Mouse (Mus musculus) ES-E14 (cell line): Measurements from ENCODE around the gene Esrrg. TPM values are rescaled to one million over a fixed set of nuclear protein-coding genes. Genes with fewer than 3 reads are reported as not detected.

Experiments used
- DNase-seq: peaks from one replicate; pipeline ENCODE4 v3.0.0-alpha.2; 2013; ENCODE audit warnings: low read depth, low spot score
- H3K27ac ChIP-seq: 2 replicates; pipeline ENCODE4 v1.5.1; 2012; ENCODE audit warnings: low read depth, mild to moderate bottlenecking, low read length, moderate library complexity, mixed read lengths; ENCODE audit not compliant: poor library complexity, insufficient read depth, severe bottlenecking
- H3K36me3 ChIP-seq: 2 replicates; pipeline ENCODE4 v1.6.1; 2012; ENCODE audit warnings: mild to moderate bottlenecking, low read length, moderate library complexity, mixed read lengths; ENCODE audit not compliant: control insufficient read depth, poor library complexity, insufficient read depth, severe bottlenecking
- H3K4me1 ChIP-seq, 2 experiments: fragments of 150-350 bp in 1 of 2; sonication (generic) in 1 of 2; 2 replicates each; pipeline ENCODE4 v1.6.1; 2012; ENCODE audit warnings: low read length in 2 of 2, mild to moderate bottlenecking in 1 of 2, mixed read lengths in 1 of 2; ENCODE audit not compliant: control insufficient read depth in 2 of 2, insufficient read depth in 2 of 2, poor library complexity in 1 of 2
- H3K4me3 ChIP-seq, 2 experiments: fragments of 150-350 bp in 1 of 2; sonication (generic) in 1 of 2; 2 replicates each; pipeline ENCODE4 v1.5.1; 2012; ENCODE audit warnings: low read length in 2 of 2, low read depth in 1 of 2, mild to moderate bottlenecking in 1 of 2, mixed read lengths in 1 of 2; ENCODE audit not compliant: insufficient read depth in 1 of 2, poor library complexity in 1 of 2, severe bottlenecking in 1 of 2
- H3K9ac ChIP-seq: 2 replicates; pipeline ENCODE4 v1.6.1; 2012; ENCODE audit warnings: low read depth, mild to moderate bottlenecking, low read length, mixed read lengths; ENCODE audit not compliant: poor library complexity, insufficient read depth, severe bottlenecking
- H3K9me3 ChIP-seq: fragments of 150-350 bp; sonication (generic); 2 replicates; pipeline ENCODE4 v1.6.1; 2012; ENCODE audit warnings: low read depth, mild to moderate bottlenecking, low read length; ENCODE audit not compliant: control insufficient read depth, insufficient read depth
- CHD2 ChIP-seq: IDR thresholded peaks from 2 replicates; pipeline ENCODE4 v1.6.1; 2014; ENCODE audit warnings: mild to moderate bottlenecking, low read depth, low read length, inconsistent platforms
- HCFC1 ChIP-seq: IDR thresholded peaks from 2 replicates; pipeline ENCODE4 v1.6.1; 2012; ENCODE audit warnings: low read length, inconsistent platforms, borderline replicate concordance; ENCODE audit not compliant: insufficient read depth
- MAFK ChIP-seq: IDR thresholded peaks from 2 replicates; pipeline ENCODE4 v1.6.1; 2014; ENCODE audit warnings: mild to moderate bottlenecking, low read depth, low read length, inconsistent platforms; ENCODE audit not compliant: insufficient read depth
- ZC3H11A ChIP-seq: IDR thresholded peaks from 2 replicates; pipeline ENCODE4 v1.6.1; 2012; ENCODE audit warnings: low read depth, mild to moderate bottlenecking, inconsistent platforms, low read length, borderline replicate concordance
- ZNF384 ChIP-seq: IDR thresholded peaks from 2 replicates; pipeline ENCODE4 v1.6.1; 2012; ENCODE audit warnings: low read depth, low read length, inconsistent platforms
- in situ Hi-C, 2 experiments: fragments of 600-800 bp; cut with MboI; formaldehyde crosslinking; loops; one replicate each; pipeline ENCODE4 v1.15.1; 2025; ENCODE audit warnings: low sequenced_read_pairs in 2 of 2, inconsistent platforms in 1 of 2; ENCODE audit not compliant: unreplicated experiment in 2 of 2
- total RNA-seq: library from RNA; depleted of rRNA; stranded (reverse); fragments of 300-350 nt; gene quantifications from 2 replicates; pipeline ENCODE4 v1.2.3, GENCODE M21; 2012

Gene Esrrg
- total RNA-seq, 1 experiment, result 0.09 TPM

GRCm38 (mm10) chr1:187896291-187896690, 287.7 kb downstream of the Esrrg start:
- Histone ChIP-seq H3K9ac (no peak overlapping the region), H3K36me3 (no peaks in the 10 kb centered on the region), H3K9me3 (no peaks in the 10 kb centered on the region), H3K4me1 (no peaks in the 10 kb centered on the region), H3K27ac (no peak overlapping the region), H3K4me3 (no peak overlapping the region)
- DNase-seq, result no peak
- in situ Hi-C loops, result no loop called here
- TF ChIP-seq ZNF384 (no peak), CHD2 (no peak), MAFK (no peak), HCFC1 (no peak), ZC3H11A (no peak)

GRCm38 (mm10) chr1:187896910-187897309, 288.3 kb downstream of the Esrrg start:
- H3K27ac ChIP-seq, result no peak overlapping the region
- H3K9ac ChIP-seq, result no peak overlapping the region
- no peak overlapping the region for H3K4me3 ChIP-seq
- H3K36me3 ChIP-seq, result no peaks in the 10 kb centered on the region
- no peaks in the 10 kb centered on the region for H3K4me1 ChIP-seq
- in situ Hi-C loops, result no loop called here
- no peaks in the 10 kb centered on the region for H3K9me3 ChIP-seq
- no peak for DNase-seq
- no peak for TF ChIP-seq MAFK
- no peak for TF ChIP-seq HCFC1
- TF ChIP-seq CHD2, result no peak
- no peak for TF ChIP-seq ZC3H11A
- TF ChIP-seq ZNF384, result no peak

DNA sequence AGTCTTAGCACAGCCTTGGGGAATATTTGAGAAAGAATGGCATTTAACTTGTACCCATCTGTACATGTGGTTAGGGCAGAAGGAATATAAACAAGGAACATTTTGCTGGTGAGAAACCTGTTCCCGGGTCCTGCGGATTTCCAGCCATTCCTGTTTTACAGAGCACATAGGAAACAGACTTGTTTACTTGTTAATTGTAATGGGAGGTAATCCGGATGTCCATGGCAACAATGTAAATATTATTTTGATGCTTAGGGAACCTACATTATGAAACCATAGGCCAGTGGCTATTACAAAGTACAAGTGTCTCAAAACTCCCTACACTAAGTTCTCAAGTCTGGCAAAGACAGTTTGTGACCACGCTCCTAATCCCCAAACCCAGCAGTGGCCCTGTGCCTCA, 290.9 kb downstream of the Esrrg start:
- TF ChIP-seq CHD2, result no peak
- no peak for TF ChIP-seq ZNF384
- TF ChIP-seq ZC3H11A, result no peak
- TF ChIP-seq MAFK, result no peak
- no peak for TF ChIP-seq HCFC1
- in situ Hi-C loops, result no loop called here
- no peak overlapping the region for H3K9ac ChIP-seq

DNA sequence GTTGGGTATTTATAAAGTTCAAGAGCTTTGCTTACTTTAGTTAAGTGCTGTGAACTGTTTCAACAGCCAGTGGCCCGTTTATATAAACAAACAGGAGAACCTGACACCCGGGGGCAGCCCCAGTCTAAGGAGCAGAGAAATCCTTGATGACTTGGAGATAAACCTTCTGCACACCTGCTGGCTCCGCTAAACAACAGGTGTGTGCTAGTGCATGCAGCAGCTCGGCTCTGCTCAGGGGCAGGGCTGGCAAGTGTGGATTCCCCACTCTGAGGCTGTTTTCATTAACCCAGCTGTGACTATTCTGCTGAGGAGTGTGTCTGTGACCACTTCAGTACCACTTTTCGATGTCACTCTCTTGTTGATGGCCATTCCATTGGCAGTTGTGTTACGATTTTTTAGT, 292.2 kb downstream of the Esrrg start:
- H3K36me3 ChIP-seq, result no peaks in the 10 kb centered on the region
- H3K4me1 ChIP-seq, result no peaks in the 10 kb centered on the region
- no peak overlapping the region for H3K4me3 ChIP-seq
- no peak for TF ChIP-seq ZC3H11A
- TF ChIP-seq HCFC1, result no peak
- TF ChIP-seq MAFK, result no peak
- no peak for TF ChIP-seq CHD2
- no peak for TF ChIP-seq ZNF384
- H3K27ac ChIP-seq, result no peak overlapping the region
- H3K9ac ChIP-seq, result no peak overlapping the region
- H3K9me3 ChIP-seq, result no peaks in the 10 kb centered on the region
- no peak for DNase-seq
- in situ Hi-C loops, result no loop called here

More for the DNA sequence above, 290.9 kb downstream of the Esrrg start:
- Histone ChIP-seq H3K27ac (no peak overlapping the region), H3K4me1 (no peaks in the 10 kb centered on the region), H3K9me3 (no peaks in the 10 kb centered on the region), H3K4me3 (no peak overlapping the region), H3K36me3 (no peaks in the 10 kb centered on the region)
- no peak for DNase-seq

GRCm38 (mm10) chr1:187902176-187902575, 293.6 kb downstream of the Esrrg start:
- in situ Hi-C loops, result no loop called here
- no peak overlapping the region for H3K27ac ChIP-seq
- H3K36me3 ChIP-seq, result no peaks in the 10 kb centered on the region
- no peaks in the 10 kb centered on the region for H3K9me3 ChIP-seq
- H3K4me1 ChIP-seq, result no peaks in the 10 kb centered on the region
- no peak overlapping the region for H3K4me3 ChIP-seq
- no peak overlapping the region for H3K9ac ChIP-seq
- TF ChIP-seq ZNF384 (no peak), CHD2 (no peak), ZC3H11A (no peak), HCFC1 (no peak)
- DNase-seq, result no peak
